Mouse (Mus musculus): ENCODE measurements around the gene Olfr569. TPM values are rescaled to one million over a fixed set of nuclear protein-coding genes. Genes with fewer than 3 reads are reported as not detected.

The Olfr569 gene
- polyA plus RNA-seq, 1 experiment from 2014 or later = not detected

- H3K4me2 ChIP-seq (ENCODE audit: low read depth, low read length) = no peak overlapping the region
- no peaks in the 10 kb centered on the region for H3K9me3 ChIP-seq (ENCODE audit: low read length)
- DNase-seq (no peak), ATAC-seq (no peak)
- H3K27me3 ChIP-seq (ENCODE audit: insufficient read depth, low read length) = no peaks in the 10 kb centered on the region
- no peaks in the 10 kb centered on the region for H3K4me1 ChIP-seq (ENCODE audit: insufficient read depth)
- H3K27ac ChIP-seq (ENCODE audit: low read depth) = no peak overlapping the region
- TF ChIP-seq EP300 (IDR thresholded peaks at IDR 0.05; ENCODE audit: low read depth) (no peak), CTCF (IDR thresholded peaks at IDR 0.05; ENCODE audit: low read depth) (no peak)
- no peaks in the 10 kb centered on the region for H3K36me3 ChIP-seq (replicated peaks; ENCODE audit: insufficient read depth, low read length)
- WGBS (ENCODE audit: insufficient replicate concordance) = 31% methylated on average over 1 of the region's 1 CpGs
- H3K9ac ChIP-seq (replicated peaks) = no peak overlapping the region
- H3K4me3 ChIP-seq (ENCODE audit: low read depth, low read length) = no peak overlapping the region
Measured at GRCm38 (mm10) chr7:102915261-102915660, 24.6 kb upstream of the Olfr569 start.

GRCm38 (mm10) chr7:102876822-102877221 is 13.9 kb downstream of the Olfr569 start, which contains the start of gene Olfr568:
Gene Olfr568 (plus strand): TSS chr7:102877122.
- no peaks in the 10 kb centered on the region for H3K27me3 ChIP-seq (ENCODE audit: insufficient read depth, low read length)
- no peaks in the 10 kb centered on the region for H3K4me1 ChIP-seq (ENCODE audit: insufficient read depth)
- DNase-seq = no peak
- no peak within 1 kb of the TSS for H3K9ac ChIP-seq (replicated peaks)
- no peaks in the 10 kb centered on the region for H3K36me3 ChIP-seq (replicated peaks; ENCODE audit: insufficient read depth, low read length)
- no peak within 1 kb of the TSS for H3K27ac ChIP-seq (ENCODE audit: low read depth)
- no peak for TF ChIP-seq EP300 (IDR thresholded peaks at IDR 0.05; ENCODE audit: low read depth)
- no peak for TF ChIP-seq CTCF (IDR thresholded peaks at IDR 0.05; ENCODE audit: low read depth)
- H3K9me3 ChIP-seq (ENCODE audit: low read length) = no peaks in the 10 kb centered on the region
- H3K4me2 ChIP-seq (ENCODE audit: low read depth, low read length) = no peak within 1 kb of the TSS
- no peak within 1 kb of the TSS for H3K4me3 ChIP-seq (ENCODE audit: low read depth, low read length)
- no peak for ATAC-seq

- WGBS (ENCODE audit: insufficient replicate concordance) = 77% methylated on average over 1 of the region's 1 CpGs
- Histone ChIP-seq H3K4me1 (ENCODE audit: insufficient read depth) (no peaks in the 10 kb centered on the region), H3K9ac (replicated peaks) (no peak within 1 kb of the TSS), H3K4me2 (ENCODE audit: low read depth, low read length) (no peak within 1 kb of the TSS), H3K4me3 (ENCODE audit: low read depth, low read length) (no peak within 1 kb of the TSS), H3K36me3 (replicated peaks; ENCODE audit: insufficient read depth, low read length) (no peaks in the 10 kb centered on the region), H3K27ac (ENCODE audit: low read depth) (no peak within 1 kb of the TSS), H3K27me3 (ENCODE audit: insufficient read depth, low read length) (no peaks in the 10 kb centered on the region), H3K9me3 (ENCODE audit: low read length) (no peaks in the 10 kb centered on the region)
- ATAC-seq (no peak), DNase-seq (no peak)
- no peak for TF ChIP-seq EP300 (IDR thresholded peaks at IDR 0.05; ENCODE audit: low read depth)
Measured at GRCm38 (mm10) chr7:102858665-102859064, 32.0 kb downstream of the Olfr569 start, which contains the start of gene Olfr566. Gene Olfr566 (minus strand): TSS chr7:102858765.

GRCm38 (mm10) chr7:102855807-102856206 is 34.9 kb downstream of the Olfr569 start:
- H3K27ac ChIP-seq (ENCODE audit: low read depth) = no peak overlapping the region
- no peak overlapping the region for H3K4me2 ChIP-seq (ENCODE audit: low read depth, low read length)
- no peak overlapping the region for H3K4me3 ChIP-seq (ENCODE audit: low read depth, low read length)
- TF ChIP-seq CTCF (IDR thresholded peaks at IDR 0.05; ENCODE audit: low read depth) (no peak), EP300 (IDR thresholded peaks at IDR 0.05; ENCODE audit: low read depth) (no peak)
- H3K27me3 ChIP-seq (ENCODE audit: insufficient read depth, low read length) = no peaks in the 10 kb centered on the region
- no peaks in the 10 kb centered on the region for H3K36me3 ChIP-seq (replicated peaks; ENCODE audit: insufficient read depth, low read length)
- DNase-seq = no peak
- ATAC-seq = no peak
- no peaks in the 10 kb centered on the region for H3K4me1 ChIP-seq (ENCODE audit: insufficient read depth)
- no peaks in the 10 kb centered on the region for H3K9me3 ChIP-seq (ENCODE audit: low read length)
- H3K9ac ChIP-seq (replicated peaks) = no peak overlapping the region

Other genes with a start within 250 kb of the Olfr569 start
- not detected in 2 replicates for gene Olfr555, start 232.1 kb downstream of the Olfr569 start, polyA plus RNA-seq (2015; fragmentation: Nextera tagmentation; extraction: Ambion mirVana)
- not detected in 2 replicates for gene Olfr556, start 226.0 kb downstream of the Olfr569 start, polyA plus RNA-seq (2015; fragmentation: Nextera tagmentation; extraction: Ambion mirVana)
- 1.4 and 1.7 TPM in 2 replicates for gene Trim68, start 203.6 kb downstream of the Olfr569 start, polyA plus RNA-seq (2015; fragmentation: Nextera tagmentation; extraction: Ambion mirVana)
- not detected in 2 replicates for gene Olfr557, start 195.0 kb downstream of the Olfr569 start, polyA plus RNA-seq (2015; fragmentation: Nextera tagmentation; extraction: Ambion mirVana)
- 0.04 TPM in 1 of 2 replicates, not detected in the other for gene Olfr558, start 188.7 kb downstream of the Olfr569 start, polyA plus RNA-seq (2015; fragmentation: Nextera tagmentation; extraction: Ambion mirVana)
- gene Olfr33, start 171.8 kb downstream of the Olfr569 start, polyA plus RNA-seq (2015; fragmentation: Nextera tagmentation; extraction: Ambion mirVana) = not detected in 2 replicates
- gene Olfr559, start 163.4 kb downstream of the Olfr569 start, polyA plus RNA-seq (2015; fragmentation: Nextera tagmentation; extraction: Ambion mirVana) = not detected in 2 replicates
- not detected in 2 replicates for gene Olfr560, start 131.5 kb downstream of the Olfr569 start, polyA plus RNA-seq (2015; fragmentation: Nextera tagmentation; extraction: Ambion mirVana)
- 0.04 TPM in 1 of 2 replicates, not detected in the other for gene Olfr78, start 131.4 kb downstream of the Olfr569 start, polyA plus RNA-seq (2015; fragmentation: Nextera tagmentation; extraction: Ambion mirVana)
- gene Olfr561, start 119.7 kb downstream of the Olfr569 start, polyA plus RNA-seq (2015; fragmentation: Nextera tagmentation; extraction: Ambion mirVana) = not detected in 2 replicates
- not detected in 2 replicates for gene Olfr564, start 87.4 kb downstream of the Olfr569 start, polyA plus RNA-seq (2015; fragmentation: Nextera tagmentation; extraction: Ambion mirVana)
- not detected in 2 replicates for gene Olfr566, start 32.1 kb downstream of the Olfr569 start, polyA plus RNA-seq (2015; fragmentation: Nextera tagmentation; extraction: Ambion mirVana)
- not detected in 2 replicates for gene Olfr568, start 13.8 kb downstream of the Olfr569 start, polyA plus RNA-seq (2015; fragmentation: Nextera tagmentation; extraction: Ambion mirVana)
- gene Olfr570, start 3.7 kb upstream of the Olfr569 start, polyA plus RNA-seq (2015; fragmentation: Nextera tagmentation; extraction: Ambion mirVana) = not detected in 2 replicates
- not detected in 2 replicates for gene Olfr571, start 26.7 kb upstream of the Olfr569 start, polyA plus RNA-seq (2015; fragmentation: Nextera tagmentation; extraction: Ambion mirVana)
- not detected in 2 replicates for gene Olfr572, start 33.5 kb upstream of the Olfr569 start, polyA plus RNA-seq (2015; fragmentation: Nextera tagmentation; extraction: Ambion mirVana)
- not detected in 2 replicates for gene Olfr573-ps1, start 51.7 kb upstream of the Olfr569 start, polyA plus RNA-seq (2015; fragmentation: Nextera tagmentation; extraction: Ambion mirVana)
- gene Olfr574, start 57.6 kb upstream of the Olfr569 start, polyA plus RNA-seq (2015; fragmentation: Nextera tagmentation; extraction: Ambion mirVana) = not detected in 2 replicates
- gene Olfr575, start 67.9 kb upstream of the Olfr569 start, polyA plus RNA-seq (2015; fragmentation: Nextera tagmentation; extraction: Ambion mirVana) = not detected in 2 replicates
- gene Olfr576, start 71.8 kb upstream of the Olfr569 start, polyA plus RNA-seq (2015; fragmentation: Nextera tagmentation; extraction: Ambion mirVana) = not detected in 2 replicates
- gene Olfr577, start 85.1 kb upstream of the Olfr569 start, polyA plus RNA-seq (2015; fragmentation: Nextera tagmentation; extraction: Ambion mirVana) = not detected in 2 replicates
- gene Olfr578, start 98.4 kb upstream of the Olfr569 start, polyA plus RNA-seq (2015; fragmentation: Nextera tagmentation; extraction: Ambion mirVana) = not detected in 2 replicates
- gene Olfr582, start 147.1 kb upstream of the Olfr569 start, polyA plus RNA-seq (2015; fragmentation: Nextera tagmentation; extraction: Ambion mirVana) = not detected in 2 replicates
- not detected in 2 replicates for gene Olfr583, start 160.4 kb upstream of the Olfr569 start, polyA plus RNA-seq (2015; fragmentation: Nextera tagmentation; extraction: Ambion mirVana)
- not detected in 2 replicates for gene Olfr584, start 191.0 kb upstream of the Olfr569 start, polyA plus RNA-seq (2015; fragmentation: Nextera tagmentation; extraction: Ambion mirVana)
- not detected in 2 replicates for gene Olfr585, start 206.8 kb upstream of the Olfr569 start, polyA plus RNA-seq (2015; fragmentation: Nextera tagmentation; extraction: Ambion mirVana)
- gene Olfr586, start 234.8 kb upstream of the Olfr569 start, polyA plus RNA-seq (2015; fragmentation: Nextera tagmentation; extraction: Ambion mirVana) = not detected in 2 replicates
- not detected in 2 replicates for gene Olfr588-ps1, start 250.0 kb upstream of the Olfr569 start, polyA plus RNA-seq (2015; fragmentation: Nextera tagmentation; extraction: Ambion mirVana)

Data from liver, postnatal 0 days (tissue).